Mouse (Mus musculus) kidney, adult 2 months (tissue): ENCODE measurements around the gene Nf1.

ENCODE experiments used
- CTCF ChIP-seq: fragments of 200-500 bp; conservative IDR thresholded peaks from 2 replicates; pipeline ENCODE4 v1.5.1; 2011; ENCODE audit warnings: low read depth, mild to moderate bottlenecking, control low read depth, low read length, moderate library complexity, mixed read lengths; ENCODE audit not compliant: insufficient read depth, insufficient read length
- POLR2A ChIP-seq: fragments of 200-500 bp; IDR thresholded peaks from one replicate; pipeline ENCODE4 v1.6.1; 2011; ENCODE audit warnings: low read depth, low read length, control low read depth

DNA sequence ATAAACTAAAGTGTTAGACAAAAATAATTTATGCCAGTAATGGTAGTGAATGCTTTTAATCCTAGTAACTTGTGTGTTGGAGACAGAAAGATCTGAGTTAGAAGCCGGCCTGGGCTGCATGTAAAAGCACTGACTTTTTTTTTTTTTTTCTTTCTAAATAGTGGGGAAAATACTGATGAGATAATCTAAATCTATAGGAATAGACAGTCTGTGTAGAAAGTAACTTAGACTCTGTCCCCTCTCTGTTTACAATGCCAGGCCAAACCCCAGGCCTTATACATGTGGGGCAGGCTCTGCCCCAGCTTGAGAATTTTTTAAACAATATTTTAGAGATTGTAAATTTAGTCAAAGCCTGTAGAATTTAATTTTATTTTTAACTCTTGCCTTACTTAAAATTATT lies 183.5 kb downstream of the Nf1 start:
- TF ChIP-seq CTCF (no peak), POLR2A (no peak)
